Mouse (Mus musculus): Measurements from ENCODE around the gene Srsf11.

Srsf11 gene

GRCm38 (mm10) chr3:158036329-158036988 is at the start of gene Srsf11, which contains the start of gene Lrrc40:
Gene Srsf11, minus strand, starts transcription at chr3:158036639.
Gene Lrrc40, plus strand, starts transcription at chr3:158036662.
- peak; percentile 95 for DNase-seq (ENCODE audit: low spot score)

GRCm38 (mm10) chr3:158077828-158078227 is 41.4 kb upstream of the Srsf11 start:
- no peak for DNase-seq (ENCODE audit: low spot score)

DNA sequence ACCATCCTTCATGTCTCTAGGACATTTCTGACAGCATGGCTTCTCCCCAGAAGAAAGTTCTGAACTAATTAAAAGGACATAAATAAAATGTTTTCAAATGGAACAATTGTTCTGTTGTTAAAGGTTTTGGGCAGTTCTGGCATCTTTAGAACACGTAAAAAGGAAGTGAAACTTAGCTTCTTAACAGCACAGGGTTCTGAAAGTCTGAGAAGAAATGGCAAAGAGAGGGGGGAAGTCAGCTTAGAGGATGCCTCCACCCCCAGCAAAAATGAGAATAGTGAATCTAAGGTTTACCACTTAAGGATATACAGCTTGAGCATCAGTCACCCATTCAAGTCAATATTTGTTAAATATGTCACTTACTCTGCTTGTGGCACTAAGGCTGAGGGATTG is 40.9 kb upstream of the Srsf11 start:
- DNase-seq (ENCODE audit: low spot score): no peak

- no peak for DNase-seq (ENCODE audit: low spot score)
Observed at GRCm38 (mm10) chr3:158076685-158077379, 40.4 kb upstream of the Srsf11 start.

DNA sequence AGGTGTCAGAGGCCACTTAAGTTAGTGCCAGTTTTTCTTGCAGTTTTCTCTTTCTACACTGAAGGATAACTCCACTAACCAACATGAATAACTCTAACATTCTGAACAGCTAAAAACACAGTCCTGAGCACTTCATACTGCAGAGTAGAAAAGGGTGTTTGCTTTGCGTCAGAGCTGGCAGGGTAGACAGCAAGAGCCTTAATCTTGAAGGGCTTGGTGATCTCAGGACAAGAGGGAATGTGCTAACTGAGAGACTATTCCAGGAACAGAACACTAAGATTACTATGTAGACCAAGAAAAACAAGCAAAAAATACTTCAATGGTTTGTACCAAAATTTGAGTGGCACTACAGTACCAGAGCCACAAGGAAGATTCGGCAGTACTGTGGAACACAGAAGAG is 38.6 kb upstream of the Srsf11 start:
- DNase-seq (ENCODE audit: low spot score): no peak

DNA sequence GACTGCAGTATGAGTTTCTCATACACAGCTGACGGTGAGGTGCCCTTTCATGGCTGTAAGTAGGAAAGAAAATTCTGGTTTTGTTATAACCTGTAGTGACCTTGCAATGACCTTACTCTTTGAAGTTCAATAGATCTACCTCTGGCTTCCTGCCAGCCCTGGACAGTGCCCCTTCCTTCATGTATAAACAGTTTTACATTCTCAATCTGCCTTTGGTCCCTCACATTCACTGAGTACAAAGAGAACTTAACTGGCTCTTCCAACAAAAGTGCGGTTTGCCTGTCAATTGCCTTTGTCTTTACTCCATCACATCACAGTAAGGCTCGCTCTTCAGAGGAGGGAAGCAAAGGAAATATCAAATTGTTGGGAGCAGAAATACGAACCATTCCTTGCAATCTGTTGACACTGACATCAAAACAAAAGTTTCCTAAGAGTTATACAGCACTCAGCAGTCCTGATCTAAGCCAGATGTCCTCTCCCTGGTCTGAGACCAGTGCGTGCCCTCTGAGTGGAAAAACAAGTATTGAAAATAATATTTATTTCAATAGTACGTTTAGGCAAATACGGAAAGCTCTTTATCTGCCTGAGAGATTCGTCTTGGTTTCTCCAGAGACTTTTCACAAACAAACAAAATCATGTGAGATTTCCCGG is 32.3 kb upstream of the Srsf11 start:
- no peak for DNase-seq (ENCODE audit: low spot score)

- DNase-seq (ENCODE audit: low spot score): no peak
Observed at GRCm38 (mm10) chr3:158067916-158068315, 31.5 kb upstream of the Srsf11 start.

DNA sequence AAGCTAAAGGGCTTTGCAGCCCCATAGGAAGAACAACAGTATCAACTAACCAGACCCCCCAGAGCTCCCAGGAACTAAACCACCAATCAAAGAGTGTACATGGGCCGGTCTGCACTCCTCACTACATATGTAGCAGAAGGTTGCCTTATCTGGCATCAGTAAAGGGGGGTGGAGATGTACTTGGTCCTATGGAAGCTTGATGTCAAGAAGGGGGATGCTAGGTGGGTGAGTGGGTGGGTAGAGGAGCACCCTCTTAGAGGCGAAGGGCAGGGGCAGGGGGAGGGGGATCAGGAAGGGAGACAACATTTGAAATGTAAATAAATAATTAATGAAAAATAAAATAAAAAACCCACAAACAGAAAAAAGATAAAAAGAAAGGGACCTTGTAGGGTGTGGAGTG is 28.8 kb upstream of the Srsf11 start:
- no peak for DNase-seq (ENCODE audit: low spot score)

DNA sequence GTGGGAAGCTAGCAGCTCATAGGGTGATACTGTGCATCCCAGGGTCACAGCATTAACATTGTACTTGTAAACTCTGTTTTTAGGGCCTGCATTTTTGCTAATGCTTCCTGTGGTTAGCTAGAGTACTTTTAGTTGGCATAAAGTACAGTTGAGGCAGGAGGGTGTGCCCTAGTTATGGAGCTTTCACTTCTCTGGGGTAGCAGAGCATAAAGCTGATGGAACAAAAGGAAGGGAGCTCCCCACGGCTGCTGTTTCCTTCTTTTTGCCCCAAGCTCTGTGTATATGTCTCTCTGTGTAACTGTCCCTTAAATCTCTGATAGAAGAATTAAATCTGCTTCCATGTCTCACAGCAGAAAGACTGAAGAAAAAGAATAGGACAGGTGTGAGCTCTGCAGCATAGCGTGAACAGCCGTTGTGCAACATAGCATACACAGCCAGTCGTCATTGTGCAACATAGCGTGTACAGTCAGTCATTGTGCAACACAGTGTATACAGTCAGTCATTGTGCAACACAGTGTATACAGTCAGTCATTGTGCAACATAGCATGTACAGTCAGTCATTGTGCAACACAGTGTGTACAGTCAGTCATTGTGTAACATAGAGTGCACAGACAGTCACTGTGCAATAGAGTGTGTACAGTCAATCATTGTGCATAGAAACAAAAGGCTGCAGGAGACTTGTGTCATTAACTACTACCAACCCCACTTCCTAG is 25.5 kb upstream of the Srsf11 start:
- no peak for DNase-seq (ENCODE audit: low spot score)

DNA sequence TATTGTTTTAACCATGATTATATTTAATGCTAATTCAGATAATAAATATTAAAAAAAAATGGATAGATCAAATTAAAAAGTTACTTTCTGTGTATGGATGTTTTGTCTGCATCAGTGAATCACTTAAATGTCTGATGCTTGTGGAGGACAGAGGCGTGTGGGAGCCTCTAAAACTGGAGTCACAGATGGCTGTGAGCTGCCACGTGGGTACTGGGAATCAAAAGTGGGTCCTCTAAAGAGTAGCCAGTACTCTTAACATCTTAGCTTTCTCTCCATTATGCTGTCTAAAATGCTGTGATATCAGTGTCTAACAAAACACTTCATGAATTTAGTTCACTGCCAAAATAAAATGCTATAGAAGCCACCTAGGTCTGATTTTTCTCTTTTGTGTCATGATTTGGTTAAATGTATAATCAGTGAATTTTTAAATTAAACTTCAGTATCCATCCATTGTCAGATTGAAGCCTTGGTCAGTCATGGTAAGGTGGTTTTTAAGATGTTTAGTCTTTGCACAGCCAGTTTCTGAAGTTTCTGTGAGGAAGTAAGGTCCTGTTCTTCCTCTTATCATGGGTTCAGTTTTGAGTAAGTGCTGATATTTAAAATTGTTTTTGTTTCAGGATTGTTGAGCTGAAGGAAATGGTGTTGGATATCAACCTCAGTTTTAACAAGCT is 24.3 kb upstream of the Srsf11 start:
- no peak for DNase-seq (ENCODE audit: low spot score)

DNA sequence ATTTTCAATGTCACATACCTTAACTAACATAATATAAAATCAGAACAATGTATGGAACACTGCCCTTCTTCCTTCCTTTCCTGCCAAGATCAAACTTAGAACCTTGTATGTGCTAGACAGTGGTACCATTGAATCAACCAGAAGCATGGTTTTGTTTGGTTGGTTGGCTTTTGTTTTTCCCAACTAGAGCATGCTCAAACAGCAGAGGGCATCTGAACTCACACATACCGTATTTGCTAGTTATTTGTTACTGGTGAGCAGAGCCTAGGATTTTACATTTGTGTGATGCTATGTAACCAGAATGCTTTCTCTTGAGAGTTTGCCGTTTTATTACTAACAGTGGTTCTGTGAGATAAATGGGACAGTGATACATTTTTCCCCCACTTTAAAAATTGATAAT is 13.1 kb upstream of the Srsf11 start:
- no peak for DNase-seq (ENCODE audit: low spot score)

- DNase-seq (ENCODE audit: low spot score): no peak
Observed at GRCm38 (mm10) chr3:158040755-158041154, 4.3 kb upstream of the Srsf11 start.

GRCm38 (mm10) chr3:158038106-158038505 is 1.7 kb upstream of the Srsf11 start:
- no peak for DNase-seq (ENCODE audit: low spot score)

- no peak for DNase-seq (ENCODE audit: low spot score)
Observed at GRCm38 (mm10) chr3:158035866-158036265, 573 bp downstream of the Srsf11 start.

- DNase-seq (ENCODE audit: low spot score): no peak
Observed at GRCm38 (mm10) chr3:158032106-158032505, 4.3 kb downstream of the Srsf11 start.

DNA sequence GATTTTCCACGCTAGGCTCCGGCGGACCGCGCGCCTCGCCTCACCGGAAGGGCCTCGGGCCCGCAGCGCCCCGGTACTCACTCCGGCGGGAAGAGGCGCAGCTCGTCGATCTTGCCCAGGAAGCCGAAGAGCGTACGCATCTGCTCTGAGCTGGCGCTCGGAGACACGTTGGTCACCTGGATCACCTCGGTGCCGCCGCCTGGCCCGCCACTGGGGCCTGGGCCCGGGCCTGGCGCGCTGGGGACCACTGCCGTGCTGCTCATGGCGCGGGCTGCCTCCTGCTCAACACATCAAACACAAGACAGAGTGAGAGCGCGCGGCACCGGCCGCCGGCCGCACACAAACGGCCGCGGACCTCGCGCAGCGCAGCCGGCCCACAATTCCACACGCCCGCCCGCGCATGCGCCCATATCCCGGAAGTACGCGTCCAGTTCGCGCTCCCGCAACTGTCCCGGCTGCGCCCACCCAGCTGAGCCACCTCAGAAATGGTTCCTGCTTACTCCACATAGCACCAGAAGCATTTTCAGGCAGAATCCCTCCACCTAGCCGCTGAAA is 5.0 kb downstream of the Srsf11 start:
- DNase-seq (ENCODE audit: low spot score): peak; percentile 88

DNA sequence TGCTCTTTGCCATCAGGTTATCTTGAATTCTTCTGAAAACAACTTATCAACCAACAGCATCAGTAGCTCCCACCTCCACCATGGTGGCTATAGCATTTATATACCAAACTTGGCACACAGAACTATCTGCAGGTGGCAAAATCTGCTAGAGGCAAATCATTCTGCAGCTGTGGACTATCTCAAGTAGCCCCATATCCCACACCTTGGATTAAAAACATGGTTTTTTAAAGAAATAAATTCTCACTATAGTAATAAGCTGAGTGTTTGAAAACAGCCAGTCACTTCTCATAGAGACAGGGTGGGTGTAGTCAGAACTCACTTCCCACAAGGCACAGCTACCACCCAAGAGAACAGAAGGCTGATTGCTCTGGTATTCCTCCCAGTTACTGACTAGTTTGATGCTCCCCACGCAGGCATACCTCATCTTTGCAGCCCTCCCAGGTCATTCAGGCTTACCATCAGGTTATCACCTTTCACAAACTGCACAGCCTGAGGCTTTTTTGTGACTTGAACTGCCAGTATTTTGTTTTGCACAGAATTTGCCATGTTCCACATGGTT is 26.6 kb downstream of the Srsf11 start:
- DNase-seq (ENCODE audit: low spot score): no peak

GRCm38 (mm10) chr3:158008647-158009046 is 27.8 kb downstream of the Srsf11 start:
- no peak for DNase-seq (ENCODE audit: low spot score)

GRCm38 (mm10) chr3:157998742-157999369 is 37.6 kb downstream of the Srsf11 start:
- no peak for DNase-seq (ENCODE audit: low spot score)

- DNase-seq (ENCODE audit: low spot score): no peak
Observed at GRCm38 (mm10) chr3:157995726-157996125, 40.7 kb downstream of the Srsf11 start.

DNA sequence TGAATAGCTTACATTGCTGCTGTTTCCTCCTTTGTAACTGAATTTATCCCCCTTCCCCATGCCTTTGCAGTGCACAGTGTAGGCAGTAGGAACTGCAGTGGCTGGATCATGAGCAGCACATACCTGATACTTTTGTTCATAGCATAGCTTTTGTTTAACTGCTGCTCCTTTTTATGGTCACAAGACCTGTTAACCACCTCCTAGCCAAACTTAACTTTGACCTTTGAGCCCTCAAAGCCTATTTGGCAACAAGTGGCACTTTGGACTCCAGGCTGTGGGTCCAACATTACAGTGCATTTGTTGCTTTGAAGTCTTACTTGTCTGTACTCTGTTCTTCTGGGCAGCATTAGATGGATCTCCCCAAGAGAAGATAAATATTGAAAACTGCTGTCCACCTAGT is 43.1 kb downstream of the Srsf11 start:
- DNase-seq (ENCODE audit: low spot score): no peak

All from T-cell, adult 2 months (primary cell).